Mouse (Mus musculus) thymus, adult 2 months (tissue): ENCODE data around the gene Rps2. TPM values are rescaled to one million over a fixed set of nuclear protein-coding genes. Genes with fewer than 3 reads are reported as not detected.

Experiments used
- DNase-seq: peaks from one replicate; pipeline ENCODE4 v3.0.0; 2021
- H3K27ac ChIP-seq: fragments of 200-500 bp; 2 replicates; pipeline ENCODE4 v1.5.1; 2012; ENCODE audit warnings: low read length, control low read depth; ENCODE audit not compliant: control insufficient read depth, insufficient read depth
- H3K27me3 ChIP-seq: fragments of 200-500 bp; 2 replicates; pipeline ENCODE4 v1.6.1; 2012; ENCODE audit warnings: mild to moderate bottlenecking, low read length, moderate library complexity, mixed read lengths; ENCODE audit not compliant: control insufficient read depth, insufficient read depth
- H3K36me3 ChIP-seq: fragments of 200-500 bp; 2 replicates; pipeline ENCODE4 v1.6.1; 2012; ENCODE audit warnings: mild to moderate bottlenecking, low read length, moderate library complexity; ENCODE audit not compliant: control insufficient read depth, insufficient read depth
- H3K4me1 ChIP-seq: fragments of 200-500 bp; replicated peaks from 2 replicates; pipeline ENCODE4 v1.6.1; 2012; ENCODE audit warnings: low read length; ENCODE audit not compliant: control insufficient read depth, insufficient read depth
- H3K4me3 ChIP-seq: fragments of 200-500 bp; 2 replicates; pipeline ENCODE4 v1.5.1; 2012; ENCODE audit warnings: mild to moderate bottlenecking, low read length, control low read depth, moderate library complexity; ENCODE audit not compliant: control insufficient read depth, insufficient read depth
- CTCF ChIP-seq: fragments of 200-500 bp; IDR thresholded peaks from 2 replicates; pipeline ENCODE4 v1.5.1; 2012; ENCODE audit warnings: mild to moderate bottlenecking, control low read depth, low read length, moderate library complexity, borderline replicate concordance; ENCODE audit not compliant: control insufficient read depth, poor library complexity, insufficient read depth; ENCODE audit errors: extremely low read depth
- POLR2A ChIP-seq: fragments of 200-500 bp; IDR thresholded peaks from 2 replicates; pipeline ENCODE4 v1.6.1; 2012; ENCODE audit warnings: mild to moderate bottlenecking, low read length, control low read depth, moderate library complexity; ENCODE audit not compliant: control insufficient read depth, poor library complexity, insufficient read depth; ENCODE audit errors: extremely low read depth
- WGBS: fragments of 180-500 bp; shearing (Covaris S2); methylation state at CpG from one replicate; pipeline ENCODE4 v1.1.7; 2018; 5-methylcytosine and 5-hydroxymethylcytosine counted together
- polyA plus RNA-seq: library from polyadenylated mRNA; depleted of rRNA; stranded (reverse); fragments of >200 nt; gene quantifications from 2 replicates; pipeline ENCODE4 v1.2.3, GENCODE M21; 2012; rRNA removed

Gene Rps2
- polyA plus RNA-seq, 1 experiment, result 3,484 TPM

- no peak for DNase-seq
- 50% methylated on average over 21 of the region's 22 CpGs for WGBS
- Histone ChIP-seq H3K27me3 (no peaks in the 10 kb centered on the region; the same call in 1 of the 2 replicates), H3K4me1 (no peaks in the 10 kb centered on the region), H3K27ac (no peak overlapping the region), H3K36me3 (no peaks in the 10 kb centered on the region), H3K4me3 (no peak overlapping the region)
- TF ChIP-seq CTCF, result no peak
- no peak for TF ChIP-seq POLR2A
These were observed 47.3 kb downstream of the Rps2 start for GRCm38 (mm10) chr17:24765016-24765905.

DNA sequence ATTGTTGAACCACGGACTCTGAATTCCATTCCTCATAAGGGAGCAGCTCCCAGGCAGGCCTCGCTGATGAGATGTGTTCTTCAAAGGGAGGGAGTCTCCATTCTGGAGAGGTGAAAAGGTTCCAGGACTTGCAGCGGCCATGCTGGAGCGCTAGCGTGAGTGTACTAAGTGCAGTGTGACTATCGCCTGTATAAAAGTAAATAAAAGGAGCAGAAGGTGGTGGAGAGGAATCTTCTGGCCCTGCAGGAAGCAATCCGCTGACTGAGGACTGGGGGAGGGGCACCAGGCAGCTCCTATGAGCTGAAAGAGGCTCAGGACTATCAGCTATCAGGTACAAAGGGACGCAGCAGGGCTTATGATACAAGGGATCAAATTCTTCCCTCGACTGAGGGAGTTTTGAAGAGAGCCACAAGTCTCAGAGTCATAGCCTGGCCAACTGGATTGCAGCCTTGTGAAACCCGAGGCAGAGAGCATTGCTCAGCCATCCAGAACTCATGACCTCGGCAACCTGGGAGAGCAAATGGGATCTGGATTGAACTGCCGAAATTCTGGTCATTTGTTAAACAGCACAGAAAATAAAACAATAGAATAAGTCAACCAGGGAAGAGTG, 48.5 kb downstream of the Rps2 start:
- WGBS, result 50% methylated on average over 12 of the region's 12 CpGs
- no peaks in the 10 kb centered on the region for H3K4me1 ChIP-seq
- DNase-seq, result no peak
- H3K36me3 ChIP-seq, result no peaks in the 10 kb centered on the region
- no peaks in the 10 kb centered on the region; the same call in 1 of the 2 replicates for H3K27me3 ChIP-seq
- no peak overlapping the region for H3K4me3 ChIP-seq
- no peak overlapping the region for H3K27ac ChIP-seq
- TF ChIP-seq POLR2A, result no peak
- TF ChIP-seq CTCF, result no peak

- Histone ChIP-seq H3K4me1 (no peaks in the 10 kb centered on the region), H3K4me3 (no peak overlapping the region), H3K27ac (no peak overlapping the region), H3K27me3 (no peaks in the 10 kb centered on the region; the same call in 1 of the 2 replicates), H3K36me3 (no peaks in the 10 kb centered on the region)
- no peak for TF ChIP-seq CTCF
- TF ChIP-seq POLR2A, result no peak
- 49% methylated on average over 3 of the region's 3 CpGs for WGBS
- DNase-seq, result no peak
These were observed 51.2 kb downstream of the Rps2 start for GRCm38 (mm10) chr17:24769146-24769545.

Other genes with a start within 250 kb of the Rps2 start
- 166 and 188 TPM in 2 replicates for gene E4f1, start 247.8 kb upstream of the Rps2 start, polyA plus RNA-seq
- 58.8 and 65.4 TPM in 2 replicates for gene Pgp, start 247.7 kb upstream of the Rps2 start, polyA plus RNA-seq
- gene Bricd5, start 244.2 kb upstream of the Rps2 start, polyA plus RNA-seq, result 0.57 and 0.97 TPM in 2 replicates
- gene Mlst8, start 239.0 kb upstream of the Rps2 start, polyA plus RNA-seq, result 78.9 and 84.5 TPM in 2 replicates
- gene Caskin1, start 229.5 kb upstream of the Rps2 start, polyA plus RNA-seq, result 0.15 and 0.20 TPM in 2 replicates
- 339 and 362 TPM in 2 replicates for gene Traf7, start 190.2 kb upstream of the Rps2 start, polyA plus RNA-seq
- gene Rab26, start 183.9 kb upstream of the Rps2 start, polyA plus RNA-seq, result 1.6 and 1.9 TPM in 2 replicates
- 85.0 and 92.8 TPM in 2 replicates for gene Pkd1, start 168.3 kb upstream of the Rps2 start, polyA plus RNA-seq
- gene Tsc2, start 85.5 kb upstream of the Rps2 start, polyA plus RNA-seq, result 163 and 173 TPM in 2 replicates
- 9.7 and 9.8 TPM in 2 replicates for gene Nthl1, start 85.4 kb upstream of the Rps2 start, polyA plus RNA-seq
- 13.5 and 19.6 TPM in 2 replicates for gene Slc9a3r2, start 67.8 kb upstream of the Rps2 start, polyA plus RNA-seq
- gene Npw, start 59.7 kb upstream of the Rps2 start, polyA plus RNA-seq, result 0.35 and 0.64 TPM in 2 replicates
- gene Zfp598, start 48.4 kb upstream of the Rps2 start, polyA plus RNA-seq, result 118 and 123 TPM in 2 replicates
- gene Syngr3, start 28.2 kb upstream of the Rps2 start, polyA plus RNA-seq, result 0.29 and 0.32 TPM in 2 replicates
- 24.3 and 33.3 TPM in 2 replicates for gene Gfer, start 22.0 kb upstream of the Rps2 start, polyA plus RNA-seq
- 10.5 and 10.8 TPM in 2 replicates for gene Noxo1, start 21.9 kb upstream of the Rps2 start, polyA plus RNA-seq
- 109 and 120 TPM in 2 replicates for gene Tbl3, start 10.5 kb upstream of the Rps2 start, polyA plus RNA-seq
- 0.88 and 0.96 TPM in 2 replicates for gene Rnf151, start 53 bp upstream of the Rps2 start, polyA plus RNA-seq
- gene Ndufb10, start 6.4 kb downstream of the Rps2 start, polyA plus RNA-seq, result 237 and 291 TPM in 2 replicates
- gene Rpl3l, start 9.7 kb downstream of the Rps2 start, polyA plus RNA-seq, result 0.20 and 7.2 TPM in 2 replicates
- gene Msrb1, start 18.5 kb downstream of the Rps2 start, polyA plus RNA-seq, result 90.7 and 91.5 TPM in 2 replicates
- 15.5 and 15.6 TPM in 2 replicates for gene Hs3st6, start 34.9 kb downstream of the Rps2 start, polyA plus RNA-seq
- gene Meiob, start 86.2 kb downstream of the Rps2 start, polyA plus RNA-seq, result not detected in 2 replicates
- gene Hagh, start 122.0 kb downstream of the Rps2 start, polyA plus RNA-seq, result 153 and 157 TPM in 2 replicates
- 6.9 and 7.8 TPM in 2 replicates for gene Fahd1, start 132.2 kb downstream of the Rps2 start, polyA plus RNA-seq
- 8.4 and 9.0 TPM in 2 replicates for gene Igfals, start 147.9 kb downstream of the Rps2 start, polyA plus RNA-seq
- 88.8 and 96.1 TPM in 2 replicates for gene Nubp2, start 168.2 kb downstream of the Rps2 start, polyA plus RNA-seq
- 274 and 285 TPM in 2 replicates for gene Spsb3, start 168.5 kb downstream of the Rps2 start, polyA plus RNA-seq
- gene Eme2, start 177.0 kb downstream of the Rps2 start, polyA plus RNA-seq, result 48.2 and 55.3 TPM in 2 replicates
- 146 and 152 TPM in 2 replicates for gene Mrps34, start 177.0 kb downstream of the Rps2 start, polyA plus RNA-seq
- 63.3 and 76.7 TPM in 2 replicates for gene Nme3, start 178.4 kb downstream of the Rps2 start, polyA plus RNA-seq
- 255 and 272 TPM in 2 replicates for gene Mapk8ip3, start 218.9 kb downstream of the Rps2 start, polyA plus RNA-seq
- gene Jpt2, start 242.6 kb downstream of the Rps2 start, polyA plus RNA-seq, result 13.5 and 15.0 TPM in 2 replicates